Mouse (Mus musculus) cerebellum, postnatal 10 days (tissue): ENCODE data around the gene Ttc28.

Experiments used
- DNase-seq, 2 experiments: peaks; one replicate each; pipeline ENCODE4 v3.0.0; 2021; ENCODE audit warnings: mixed read lengths in 2 of 2

Ttc28 gene

GRCm38 (mm10) chr5:111138239-111138833 lies 258.7 kb downstream of the Ttc28 start:
- DNase-seq, result no peak

- DNase-seq, result no peak
These were observed 259.4 kb downstream of the Ttc28 start for GRCm38 (mm10) chr5:111138927-111139565.

DNA sequence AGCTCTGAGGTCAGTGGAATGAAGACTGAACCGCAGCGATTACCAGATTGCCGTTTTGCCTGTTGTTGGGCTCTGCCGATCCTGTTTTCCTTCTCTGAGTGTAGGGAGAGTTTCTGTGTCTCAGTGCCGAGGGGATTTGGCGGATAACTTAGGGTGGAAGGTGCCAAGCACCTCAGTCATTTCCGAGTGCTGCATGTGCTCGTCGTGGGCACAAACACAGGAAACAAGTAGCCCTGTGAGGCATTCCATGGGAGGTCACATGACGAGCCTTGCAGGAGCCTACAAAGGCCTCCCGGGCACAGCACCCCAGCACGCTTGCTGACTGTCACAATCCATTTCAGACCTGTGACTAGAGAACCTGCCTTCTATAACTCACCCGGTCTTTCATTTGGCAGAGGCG lies 260.0 kb downstream of the Ttc28 start:
- no peak for DNase-seq

DNA sequence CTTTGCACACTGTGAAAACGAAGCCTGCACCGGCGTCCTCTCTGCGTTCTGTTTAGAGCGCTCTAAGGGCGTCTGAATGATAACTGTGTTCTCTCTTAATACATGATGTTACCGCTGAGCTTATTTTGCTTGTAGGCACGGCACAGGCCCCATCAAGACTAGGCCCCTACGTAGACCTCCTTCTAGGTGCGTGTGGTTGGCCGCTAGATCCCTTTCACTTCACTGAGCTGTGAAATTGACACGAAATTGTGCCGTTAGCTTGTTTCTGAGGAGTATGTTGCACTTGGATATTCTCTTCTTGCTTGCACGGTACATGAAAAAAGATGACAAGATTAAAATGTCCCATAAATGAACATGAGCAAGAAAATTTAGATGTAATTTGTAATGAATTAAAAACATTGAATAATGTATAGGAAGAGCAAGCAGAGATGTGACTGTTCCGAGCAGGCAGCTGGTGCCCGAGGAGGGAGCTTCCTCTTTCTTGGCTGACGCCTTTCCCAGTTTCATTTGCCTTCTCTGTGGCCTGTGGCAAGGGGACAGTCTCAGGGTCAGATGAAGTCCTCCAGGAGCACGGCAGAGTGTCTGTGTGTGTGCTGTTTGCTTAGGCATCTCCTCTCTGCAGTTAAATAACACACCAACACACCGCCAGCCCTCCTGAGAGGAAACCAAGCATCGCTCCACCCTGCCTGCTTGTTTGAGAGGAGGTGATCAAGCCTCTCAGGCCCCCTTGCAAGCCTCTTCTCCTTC lies 261.7 kb downstream of the Ttc28 start:
- DNase-seq, result peak; percentile 61 to 65

DNA sequence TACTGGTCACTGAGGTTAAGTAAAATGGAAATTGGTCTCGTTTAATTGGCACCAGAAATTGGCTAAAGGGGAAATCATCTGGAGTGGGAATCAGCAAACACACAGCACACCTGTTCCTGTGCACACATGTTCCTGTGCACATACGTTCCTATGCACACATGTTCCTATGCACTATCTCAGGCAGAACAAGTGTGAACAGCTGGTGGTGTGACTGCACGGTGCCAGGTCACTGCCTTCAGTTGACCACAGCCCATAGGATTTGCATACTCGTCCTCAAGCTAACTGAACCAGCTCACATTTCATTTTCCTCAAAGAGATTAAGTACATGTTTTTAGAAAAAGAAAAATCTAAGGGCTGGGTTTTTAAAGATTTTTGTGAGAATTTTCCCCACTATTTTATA lies 263.2 kb downstream of the Ttc28 start:
- no peak for DNase-seq

- DNase-seq, result no peak
These were observed 264.8 kb downstream of the Ttc28 start for GRCm38 (mm10) chr5:111144411-111144810.

DNA sequence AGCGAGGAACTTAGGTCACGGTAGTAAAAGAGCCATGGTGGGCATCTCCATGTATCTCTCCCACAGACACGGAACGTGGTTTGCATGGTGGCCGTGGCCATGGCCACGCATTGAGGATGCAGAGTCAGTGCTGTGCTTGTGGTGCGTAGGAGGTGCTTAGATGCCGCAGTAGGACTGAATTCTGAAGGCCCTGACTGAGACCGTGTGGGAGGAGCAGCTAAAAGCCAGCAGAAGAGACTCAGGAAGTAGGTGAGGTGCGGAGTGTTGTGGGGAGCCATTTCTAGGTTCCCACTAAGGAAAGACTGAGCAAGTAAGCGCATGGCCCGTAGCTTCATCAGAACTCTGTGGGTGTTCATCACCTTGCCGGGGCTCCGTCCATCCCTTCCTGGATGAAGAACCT lies 271.0 kb downstream of the Ttc28 start:
- no peak for DNase-seq

DNA sequence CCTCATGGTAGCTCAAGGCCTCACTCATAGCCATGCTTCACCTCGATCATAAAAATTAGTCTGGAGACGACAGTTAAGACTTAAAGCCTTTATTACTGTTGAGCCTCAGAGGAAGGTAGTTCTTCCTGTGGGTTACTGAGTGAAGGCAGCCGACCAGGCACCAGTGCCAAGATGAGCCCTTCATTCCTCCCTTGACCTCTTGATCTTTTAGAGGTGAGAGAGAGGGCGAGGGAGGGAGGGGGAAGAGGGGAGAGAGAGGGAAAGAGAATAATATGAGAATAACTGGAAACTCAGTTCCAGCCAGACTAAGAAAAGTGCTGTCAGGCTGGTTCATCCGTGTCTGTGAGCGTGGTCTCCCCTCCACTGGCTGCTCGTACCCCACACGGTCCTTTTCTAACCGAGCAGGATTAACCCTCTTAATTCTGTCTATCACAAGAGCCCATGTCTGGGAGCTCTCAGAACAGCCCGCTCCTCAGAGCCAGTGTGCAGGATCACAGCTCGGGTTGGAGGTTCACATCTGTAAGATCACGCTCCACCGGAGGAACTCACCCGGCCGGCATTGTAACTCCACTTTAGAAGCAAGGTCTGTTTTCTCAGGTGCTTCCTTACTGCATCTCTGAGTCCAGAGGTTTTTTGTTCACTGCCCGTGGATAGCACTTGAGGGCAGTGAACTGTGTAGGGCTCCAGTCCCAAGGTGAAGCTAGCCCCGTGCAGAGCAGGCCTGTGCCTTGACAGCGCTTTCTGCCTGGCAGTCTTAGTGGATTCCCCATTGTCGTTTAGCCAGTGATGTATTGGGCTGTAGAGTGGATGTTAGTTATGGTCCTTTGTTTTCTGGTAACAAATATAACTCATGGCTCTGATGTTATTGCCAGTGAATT lies 272.5 kb downstream of the Ttc28 start:
- DNase-seq, result no peak

- DNase-seq, result no peak
These were observed 275.0 kb downstream of the Ttc28 start for GRCm38 (mm10) chr5:111154586-111154985.

DNA sequence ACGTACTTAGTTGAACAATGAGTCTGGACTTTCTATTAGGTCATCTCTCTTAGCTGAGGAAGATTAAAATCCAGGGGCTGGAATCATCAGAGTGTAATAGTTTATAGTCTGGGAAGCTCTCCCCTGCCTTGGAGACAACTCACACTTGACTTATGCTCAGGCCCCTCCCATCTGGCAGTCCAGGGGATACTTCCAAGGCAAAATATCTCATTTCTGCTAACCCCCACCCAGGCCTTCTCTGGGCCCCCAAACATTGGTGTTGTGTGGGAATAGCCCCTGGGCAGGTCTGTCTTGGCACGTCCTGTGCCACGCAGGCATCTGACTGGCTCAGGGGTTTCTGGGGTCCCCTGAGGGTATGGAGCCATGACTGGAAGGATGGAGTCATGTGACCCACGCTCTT lies 275.7 kb downstream of the Ttc28 start:
- no peak for DNase-seq

DNA sequence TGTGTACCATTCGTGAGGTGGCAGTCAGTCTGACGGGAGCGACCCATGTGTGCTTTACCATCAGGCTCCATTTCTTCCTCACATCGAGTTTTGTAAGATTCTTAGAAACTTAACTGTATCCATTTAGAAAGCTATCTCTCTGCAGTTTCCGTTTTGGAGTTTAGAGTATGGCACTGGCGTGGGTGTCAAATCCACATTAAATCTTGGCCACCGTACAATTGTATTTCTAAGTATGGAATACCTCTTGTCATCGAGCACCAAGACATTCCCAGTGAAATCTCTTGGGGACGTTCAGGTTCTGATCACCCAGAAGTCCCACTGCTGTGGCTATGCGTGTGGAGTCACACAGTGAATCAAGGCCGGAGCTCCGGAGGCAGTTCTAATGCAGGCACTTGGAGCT lies 276.3 kb downstream of the Ttc28 start:
- no peak for DNase-seq

GRCm38 (mm10) chr5:111158266-111158665 lies 278.7 kb downstream of the Ttc28 start:
- peak; percentile 46 to 47 for DNase-seq

DNA sequence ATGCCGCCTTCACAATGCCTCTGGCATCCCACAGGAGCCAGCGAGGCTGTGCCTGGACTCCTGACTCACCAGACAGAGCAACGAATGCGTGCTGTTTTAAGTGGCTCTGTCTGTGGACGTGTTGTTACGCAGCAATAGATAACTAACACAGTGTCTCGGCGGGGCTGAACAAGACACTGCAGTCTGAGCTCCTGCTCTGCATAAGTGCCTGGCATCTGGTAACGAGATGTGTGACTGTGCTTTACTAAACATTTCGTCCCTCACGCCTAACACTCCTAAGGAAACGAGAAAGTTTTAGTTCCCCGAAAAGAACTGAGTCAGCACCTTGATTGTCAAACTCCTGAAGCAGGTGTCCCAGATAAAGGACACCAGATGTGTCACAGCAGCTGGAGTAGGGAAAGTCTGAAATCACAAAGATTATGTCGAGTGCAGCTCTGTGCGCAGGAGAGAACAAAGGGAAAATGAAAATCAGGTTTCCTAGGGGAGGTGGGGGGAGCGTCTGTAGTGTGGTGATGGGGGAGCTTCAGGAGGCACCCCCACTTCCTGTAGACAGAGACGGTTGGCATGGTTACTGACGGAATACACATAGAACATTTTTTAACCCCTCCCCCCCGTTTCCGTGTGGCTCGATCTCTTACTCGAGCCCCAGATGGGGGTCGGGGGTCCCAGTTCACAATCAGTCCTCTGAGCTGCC lies 280.2 kb downstream of the Ttc28 start:
- no peak for DNase-seq

DNA sequence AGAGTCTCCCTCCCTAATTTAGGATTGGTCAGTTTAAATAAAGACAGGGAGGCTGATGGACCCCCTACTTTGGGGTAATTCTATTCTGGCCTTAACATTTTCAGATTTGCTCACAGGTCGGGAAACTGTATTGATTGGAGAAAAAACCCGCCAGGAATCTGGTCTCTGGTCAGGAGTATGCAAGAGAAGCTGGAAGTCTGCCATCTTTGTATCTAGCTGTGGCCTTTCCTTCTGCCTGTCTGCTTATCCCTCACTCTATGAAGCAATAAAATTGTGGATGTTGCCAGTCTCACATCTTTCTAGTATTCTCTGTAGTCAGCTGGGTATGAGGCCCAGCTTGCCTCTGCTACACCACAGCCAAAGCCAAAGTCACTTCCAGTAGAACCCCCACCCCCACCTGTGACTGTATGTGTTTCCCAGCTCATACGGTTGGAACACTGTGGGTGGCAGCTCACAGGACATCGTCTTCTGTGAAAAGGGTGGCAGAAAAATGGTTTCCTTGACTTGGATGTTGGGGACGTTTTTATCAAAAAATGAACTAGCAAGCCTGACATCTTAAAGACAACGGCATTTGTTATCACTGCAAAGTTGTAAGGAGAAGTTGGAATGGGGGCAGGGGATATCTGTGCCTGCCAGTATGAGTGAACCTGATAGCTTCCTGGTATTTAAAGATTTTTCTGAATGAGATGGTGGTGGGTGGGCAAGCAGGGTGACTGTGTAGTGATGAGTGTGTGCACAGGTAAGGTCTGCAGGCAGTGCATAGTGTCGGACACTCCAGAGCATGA lies 281.7 kb downstream of the Ttc28 start:
- peak in 1 of 2 experiments; percentile 58 for DNase-seq

GRCm38 (mm10) chr5:111162857-111163256 lies 283.3 kb downstream of the Ttc28 start:
- no peak for DNase-seq

DNA sequence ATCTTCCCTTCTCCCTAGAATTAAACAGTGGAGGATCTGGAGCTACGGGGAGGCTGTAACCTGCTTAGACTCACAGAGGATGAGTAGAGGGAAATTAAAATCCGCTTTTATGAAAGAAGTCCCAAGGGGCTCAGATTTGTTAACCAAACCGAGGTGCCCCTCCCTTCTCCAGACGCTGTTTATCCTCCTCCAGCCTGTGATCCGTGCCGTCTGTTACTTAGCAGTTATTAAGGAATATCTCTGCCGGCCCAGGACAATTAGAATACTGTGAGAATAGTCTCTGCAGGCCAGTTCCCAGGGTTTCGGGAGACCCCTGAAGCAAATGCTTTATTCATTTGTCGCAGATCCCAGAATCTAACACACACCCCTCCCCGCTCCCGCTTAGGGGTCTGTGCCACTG lies 283.8 kb downstream of the Ttc28 start:
- DNase-seq, result no peak

GRCm38 (mm10) chr5:111164348-111164920 lies 284.8 kb downstream of the Ttc28 start:
- DNase-seq, result no peak

DNA sequence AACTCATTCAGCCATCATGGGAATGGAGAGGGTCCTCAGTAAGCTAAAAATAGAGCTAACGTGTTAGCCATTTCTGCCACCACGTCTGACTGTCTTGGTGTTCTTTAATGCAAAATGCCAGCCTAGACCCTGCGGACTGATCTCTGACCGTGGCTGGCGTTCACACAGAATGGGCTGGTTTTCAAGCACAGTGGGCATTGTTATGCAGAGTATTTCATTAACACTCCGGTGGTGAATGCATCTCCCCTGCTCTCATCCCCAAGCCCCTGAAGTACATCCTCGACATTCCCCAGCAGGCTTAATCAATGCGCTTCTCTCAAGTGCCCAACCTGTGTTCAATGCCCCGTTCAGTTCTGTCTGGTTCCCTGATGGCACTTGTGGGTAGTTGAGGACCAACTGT lies 290.8 kb downstream of the Ttc28 start:
- no peak for DNase-seq

DNA sequence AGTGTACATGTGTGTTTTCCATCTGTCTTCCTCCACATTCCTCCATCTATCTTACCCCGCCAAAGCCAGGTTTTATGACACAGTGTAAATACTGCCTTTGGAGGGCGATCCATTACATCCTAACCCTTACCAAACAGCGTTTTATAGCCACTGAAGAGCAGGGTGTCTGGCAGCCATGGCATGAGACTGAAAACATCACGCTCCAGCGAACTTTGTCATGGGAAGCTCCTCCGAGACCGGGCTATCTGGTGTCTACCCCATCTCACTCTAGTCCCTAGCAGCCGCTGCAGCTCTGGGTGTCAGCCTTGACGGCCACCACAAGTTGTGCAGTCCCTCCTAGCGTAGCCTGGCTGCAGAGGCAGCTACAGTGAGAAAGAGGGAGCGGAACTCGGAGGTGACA lies 295.8 kb downstream of the Ttc28 start:
- DNase-seq, result peak; percentile 51 to 52

- DNase-seq, result no peak
These were observed 296.2 kb downstream of the Ttc28 start for GRCm38 (mm10) chr5:111175842-111176241.

- no peak for DNase-seq
These were observed 296.8 kb downstream of the Ttc28 start for GRCm38 (mm10) chr5:111176441-111176840.
